Mouse (Mus musculus) embryo, embryonic 10.5 days (tissue): Measurements from ENCODE around the gene Nptn.

ENCODE experiments used
- DNase-seq: peaks from one replicate; pipeline ENCODE4 v3.0.0-alpha.2; 2015; ENCODE audit warnings: low spot score

Gene Nptn

GRCm38 (mm10) chr9:58691471-58691870 lies 109.4 kb downstream of the Nptn start:
- DNase-seq = no peak

- DNase-seq = no peak
Measured at GRCm38 (mm10) chr9:58698486-58698885, 116.4 kb downstream of the Nptn start.

GRCm38 (mm10) chr9:58701751-58702150 lies 119.7 kb downstream of the Nptn start:
- no peak for DNase-seq

- no peak for DNase-seq
Measured at GRCm38 (mm10) chr9:58703766-58704165, 121.7 kb downstream of the Nptn start.

- no peak for DNase-seq
Measured at GRCm38 (mm10) chr9:58706024-58706423, 124.0 kb downstream of the Nptn start.
